ENCODE assay signal across 8 mouse cellular contexts in the genomic region with DNA sequence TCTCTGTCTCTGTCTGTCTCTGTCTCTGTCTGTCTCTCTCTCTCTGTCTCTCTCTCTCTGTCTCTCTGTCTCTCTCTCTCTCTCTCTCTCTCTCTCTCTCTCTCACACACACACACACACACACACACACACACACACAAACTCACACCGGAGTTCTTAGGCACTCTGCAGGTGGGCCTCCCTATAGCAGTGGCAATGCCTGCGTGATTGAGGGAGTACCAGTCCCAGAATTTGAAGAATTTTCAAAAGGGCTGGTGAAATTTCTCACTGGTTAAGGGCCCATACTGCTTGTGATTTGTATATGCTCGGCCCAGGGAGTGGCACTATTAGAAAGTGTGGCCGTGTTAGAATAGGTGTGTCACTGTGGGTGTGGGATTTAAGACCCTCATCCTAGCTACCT. TPM values are rescaled to one million over a fixed set of nuclear protein-coding genes. Genes with fewer than 3 reads are reported as not detected.
DNase-seq lines count a peak whose midpoint lies in the region; ATAC-seq and TF ChIP-seq lines count a peak whose summit lies in the region.
"Not testable (repeated sequence)": the region's sequence is repeated elsewhere in the genome, so short reads cannot be mapped to it uniquely, and the experiment has no call there.

No protein-coding gene starts in this region.

- not testable (repeated sequence) for H3K9me3 ChIP-seq in MEL (replicated peaks; ENCODE audit: insufficient read depth, low read length); embryonic facial prominence, embryonic 11.5 days (replicated peaks; ENCODE audit: control insufficient read depth, low read length); hindbrain, embryonic 14.5 days (ENCODE audit: control insufficient read depth, low read length); liver, postnatal 0 days (ENCODE audit: low read length); midbrain, postnatal 0 days (ENCODE audit: low read length)

- DNase-seq in MEL (ENCODE audit: low read depth, low spot score) = peak; percentile 27
- DNase-seq in embryonic facial prominence, embryonic 11.5 days (ENCODE audit: low spot score); hindbrain, embryonic 14.5 days (ENCODE audit: low spot score); layer of hippocampus, adult 2 months (ENCODE audit: low spot score in 2 of 2); liver, postnatal 0 days; midbrain, postnatal 0 days (ENCODE audit: low spot score): not testable (repeated sequence)

- peak overlapping the region; percentile 61 to 90 for H3K4me3 ChIP-seq in MEL (ENCODE audit: control insufficient read depth in 1 of 2, insufficient read depth in 1 of 2, low read depth in 2 of 2, low read length in 2 of 2)
- H3K4me3 ChIP-seq in embryonic facial prominence, embryonic 11.5 days (ENCODE audit: low read depth, low read length) = peak overlapping the region; percentile 52
- H3K4me3 ChIP-seq in hindbrain, embryonic 14.5 days (replicated peaks; ENCODE audit: low read length) = peak overlapping the region; percentile 56
- peak overlapping the region; percentile 47 for H3K4me3 ChIP-seq in layer of hippocampus, adult 2 months
- peak overlapping the region; percentile 67 for H3K4me3 ChIP-seq in liver, postnatal 0 days (ENCODE audit: low read depth, low read length)
- H3K4me3 ChIP-seq in midbrain, postnatal 0 days (ENCODE audit: low read depth, low read length) = peak overlapping the region; percentile 68
- H3K4me3 ChIP-seq in testis, adult 2 months (ENCODE audit: control insufficient read depth, low read depth, low read length) = peak overlapping the region; percentile 84

- not testable (repeated sequence) for TF ChIP-seq RAD21 in MEL (IDR thresholded peaks at IDR 0.05; ENCODE audit: low read depth, low read length)

- peak overlapping the region; percentile 57 for H3K9ac ChIP-seq in MEL (ENCODE audit: control insufficient read depth, low read depth, low read length, poor library complexity, severe bottlenecking)
- peak overlapping the region; percentile 68; the same call in 1 of the 2 replicates for H3K9ac ChIP-seq in embryonic facial prominence, embryonic 11.5 days (replicated peaks; ENCODE audit: low read length)
- peak overlapping the region; percentile 76 for H3K9ac ChIP-seq in hindbrain, embryonic 14.5 days
- H3K9ac ChIP-seq in liver, postnatal 0 days (replicated peaks) = peak overlapping the region; percentile 78
- peak overlapping the region; percentile 81; the same call in 1 of the 2 replicates for H3K9ac ChIP-seq in midbrain, postnatal 0 days (replicated peaks; ENCODE audit: low read length, poor library complexity, severe bottlenecking)

- not testable (repeated sequence) for H3K4me1 ChIP-seq in MEL (ENCODE audit: control insufficient read depth in 1 of 2, insufficient read depth in 2 of 2, low read length in 2 of 2); embryonic facial prominence, embryonic 11.5 days (ENCODE audit: control insufficient read depth, insufficient read depth, low read length); hindbrain, embryonic 14.5 days (replicated peaks; ENCODE audit: control insufficient read depth, insufficient read depth, low read length); liver, postnatal 0 days (ENCODE audit: insufficient read depth); midbrain, postnatal 0 days (ENCODE audit: insufficient read depth, low read length)
- peaks cover 10% of the 10 kb centered on the region for H3K4me1 ChIP-seq in testis, adult 2 months (ENCODE audit: control insufficient read depth, insufficient read depth, low read length)

- TF ChIP-seq CTCF in MEL (IDR thresholded peaks at IDR 0.05 in 2 of 3, conservative IDR thresholded peaks at IDR 0.05 in 1 of 3; ENCODE audit: control insufficient read depth in 1 of 3, insufficient read depth in 1 of 3, low read depth in 2 of 3, low read length in 3 of 3, poor library complexity in 1 of 3, severe bottlenecking in 1 of 3); layer of hippocampus, adult 2 months (conservative IDR thresholded peaks at IDR 0.05); liver, postnatal 0 days (IDR thresholded peaks at IDR 0.05; ENCODE audit: low read depth); midbrain, postnatal 0 days (IDR thresholded peaks at IDR 0.05); testis, adult 2 months (IDR thresholded peaks at IDR 0.05; ENCODE audit: control insufficient read depth, insufficient read depth, insufficient replicate concordance, low read depth, low read length): not testable (repeated sequence)

- H3K79me2 ChIP-seq in MEL (ENCODE audit: control insufficient read depth, insufficient read depth, low read length, poor library complexity) = not testable (repeated sequence)

- not testable (repeated sequence) for H3K27ac ChIP-seq in MEL (ENCODE audit: control insufficient read depth, low read depth, low read length); embryonic facial prominence, embryonic 11.5 days (replicated peaks; ENCODE audit: low read depth, low read length); hindbrain, embryonic 14.5 days; layer of hippocampus, adult 2 months; midbrain, postnatal 0 days (ENCODE audit: low read depth, low read length); testis, adult 2 months (ENCODE audit: control insufficient read depth, insufficient read depth, low read depth, low read length)
- H3K27ac ChIP-seq in liver, postnatal 0 days (ENCODE audit: low read depth) = peak overlapping the region; percentile 67

- WGBS in embryonic facial prominence, embryonic 11.5 days = 62% methylated on average over 4 of the region's 4 CpGs
- 57% methylated on average over 4 of the region's 4 CpGs for WGBS in hindbrain, embryonic 14.5 days
- WGBS in liver, postnatal 0 days (ENCODE audit: insufficient replicate concordance) = 46% methylated on average over 4 of the region's 4 CpGs
- WGBS in midbrain, postnatal 0 days = 50% methylated on average over 4 of the region's 4 CpGs

- ATAC-seq in embryonic facial prominence, embryonic 11.5 days (replicated peaks; ENCODE audit: insufficient number of reproducible peaks, low FRiP score, low TSS enrichment, low read depth); liver, postnatal 0 days: not testable (repeated sequence)
- ATAC-seq in frontal cortex, adult (ENCODE audit: low TSS enrichment) = peak; percentile 40; the same call in 1 of the 2 replicates
- ATAC-seq in hindbrain, embryonic 14.5 days (ENCODE audit: low FRiP score) = peak; percentile 47; the same call in 1 of the 2 replicates
- ATAC-seq in midbrain, postnatal 0 days (ENCODE audit: low FRiP score) = peak; percentile 53; the same call in 1 of the 2 replicates

- not testable (repeated sequence) for H3K27me3 ChIP-seq in MEL (ENCODE audit: control insufficient read depth in 1 of 2, insufficient read depth in 2 of 2, low read length in 2 of 2); embryonic facial prominence, embryonic 11.5 days (ENCODE audit: control insufficient read depth, insufficient read depth, low read length); hindbrain, embryonic 14.5 days (ENCODE audit: control insufficient read depth, insufficient read depth, low read length); liver, postnatal 0 days (ENCODE audit: insufficient read depth, low read length); midbrain, postnatal 0 days (ENCODE audit: insufficient read depth, low read length); testis, adult 2 months (ENCODE audit: control insufficient read depth, insufficient read depth, low read length)

- H3K4me2 ChIP-seq in embryonic facial prominence, embryonic 11.5 days (ENCODE audit: low read depth, low read length) = peak overlapping the region; percentile 76
- H3K4me2 ChIP-seq in hindbrain, embryonic 14.5 days (replicated peaks) = peak overlapping the region; percentile 71
- peak overlapping the region; percentile 86 for H3K4me2 ChIP-seq in liver, postnatal 0 days (ENCODE audit: low read depth, low read length)
- H3K4me2 ChIP-seq in midbrain, postnatal 0 days (ENCODE audit: low read depth, low read length, poor library complexity, severe bottlenecking) = peak overlapping the region; percentile 72

- TF ChIP-seq EP300 in MEL (IDR thresholded peaks at IDR 0.05; ENCODE audit: low read depth in 1 of 2, low read length in 2 of 2); liver, postnatal 0 days (IDR thresholded peaks at IDR 0.05; ENCODE audit: low read depth): not testable (repeated sequence)

- H3K36me3 ChIP-seq in MEL (ENCODE audit: control insufficient read depth in 1 of 2, insufficient read depth in 2 of 2, low read length in 2 of 2); embryonic facial prominence, embryonic 11.5 days (replicated peaks; ENCODE audit: control insufficient read depth, insufficient read depth, low read depth, low read length); hindbrain, embryonic 14.5 days (replicated peaks; ENCODE audit: control insufficient read depth, insufficient read depth); midbrain, postnatal 0 days (ENCODE audit: insufficient read depth, low read length); testis, adult 2 months (ENCODE audit: control insufficient read depth, insufficient read depth, low read length): not testable (repeated sequence)
- H3K36me3 ChIP-seq in liver, postnatal 0 days (replicated peaks; ENCODE audit: insufficient read depth, low read length) = peaks cover 16% of the 10 kb centered on the region

- TF ChIP-seq POLR2A in MEL (IDR thresholded peaks at IDR 0.05; ENCODE audit: control insufficient read depth in 1 of 2, insufficient read depth in 1 of 2, low read depth in 1 of 2, low read length in 2 of 2, poor library complexity in 1 of 2); testis, adult 2 months (IDR thresholded peaks at IDR 0.05; ENCODE audit: control insufficient read depth, low read depth, low read length): not testable (repeated sequence)

RNA-seq across cellular contexts. Expression of a gene that starts 2.2 kb away (rescaled TPM):
- total RNA-seq in MEL (2012; rRNA removed) = 14.1 and 17.0 TPM in 2 replicates
- 10 to 100 TPM in 1 of 2 experiments, not detected in 1; 22.6 TPM for polyA plus RNA-seq in MEL (2012; ENCODE audit: insufficient read depth in 1 of 2, insufficient read length in 2 of 2, low read depth in 1 of 2, low replicate concordance in 2 of 2, missing spikeins in 1 of 2)
- 40.1 and 47.1 TPM in 2 replicates for polyA plus RNA-seq in embryonic facial prominence, embryonic 11.5 days (2014; fragmentation: Nextera tagmentation; extraction: Ambion mirVana)
- 45.1 and 54.2 TPM in 2 replicates for polyA plus RNA-seq in hindbrain, embryonic 14.5 days (2014; fragmentation: Nextera tagmentation; extraction: Ambion mirVana)
- 10 to 100 TPM; 41.3 to 42.0 TPM for total RNA-seq in layer of hippocampus, adult 2 months (2021)
- polyA plus RNA-seq in liver, postnatal 0 days (2015; fragmentation: Nextera tagmentation; extraction: Ambion mirVana) = 35.8 and 39.8 TPM in 2 replicates
- total RNA-seq in midbrain, postnatal 0 days (2014; rRNA removed) = 15.8 and 24.3 TPM in 2 replicates
- polyA plus RNA-seq in midbrain, postnatal 0 days (2015; fragmentation: Nextera tagmentation; extraction: Ambion mirVana) = 65.7 and 67.5 TPM in 2 replicates
- polyA plus RNA-seq in testis, adult 2 months (2012; rRNA removed) = 8.6 and 11.3 TPM in 2 replicates

RNA-seq across cellular contexts. Expression of a gene that starts 27.3 kb away (rescaled TPM):
- total RNA-seq in MEL (2012; rRNA removed) = not detected in 2 replicates
- not detected for polyA plus RNA-seq in MEL (2012; ENCODE audit: insufficient read depth in 1 of 2, insufficient read length in 2 of 2, low read depth in 1 of 2, low replicate concordance in 2 of 2, missing spikeins in 1 of 2)
- 24.0 and 24.5 TPM in 2 replicates for polyA plus RNA-seq in embryonic facial prominence, embryonic 11.5 days (2014; fragmentation: Nextera tagmentation; extraction: Ambion mirVana)
- 9.0 and 9.7 TPM in 2 replicates for polyA plus RNA-seq in hindbrain, embryonic 14.5 days (2014; fragmentation: Nextera tagmentation; extraction: Ambion mirVana)
- 10 to 100 TPM; 20.7 to 25.4 TPM for total RNA-seq in layer of hippocampus, adult 2 months (2021)
- 4.9 and 5.4 TPM in 2 replicates for polyA plus RNA-seq in liver, postnatal 0 days (2015; fragmentation: Nextera tagmentation; extraction: Ambion mirVana)
- 9.0 and 11.0 TPM in 2 replicates for total RNA-seq in midbrain, postnatal 0 days (2014; rRNA removed)
- 8.4 TPM in 2 replicates for polyA plus RNA-seq in midbrain, postnatal 0 days (2015; fragmentation: Nextera tagmentation; extraction: Ambion mirVana)
- 3.2 and 3.5 TPM in 2 replicates for polyA plus RNA-seq in testis, adult 2 months (2012; rRNA removed)

RNA-seq across cellular contexts. Expression of a gene that starts 51.2 kb away (rescaled TPM):
- 14.7 and 16.4 TPM in 2 replicates for total RNA-seq in MEL (2012; rRNA removed)
- polyA plus RNA-seq in MEL (2012; ENCODE audit: insufficient read depth in 1 of 2, insufficient read length in 2 of 2, low read depth in 1 of 2, low replicate concordance in 2 of 2, missing spikeins in 1 of 2) = 10 to 100 TPM in 1 of 2 experiments, not detected in 1; 21.3 TPM
- polyA plus RNA-seq in embryonic facial prominence, embryonic 11.5 days (2014; fragmentation: Nextera tagmentation; extraction: Ambion mirVana) = 4.7 and 4.8 TPM in 2 replicates
- polyA plus RNA-seq in hindbrain, embryonic 14.5 days (2014; fragmentation: Nextera tagmentation; extraction: Ambion mirVana) = 2.3 and 2.5 TPM in 2 replicates
- 1 to 10 TPM; 9.0 to 9.2 TPM for total RNA-seq in layer of hippocampus, adult 2 months (2021)
- polyA plus RNA-seq in liver, postnatal 0 days (2015; fragmentation: Nextera tagmentation; extraction: Ambion mirVana) = 2.1 and 2.9 TPM in 2 replicates
- 2.0 and 2.7 TPM in 2 replicates for total RNA-seq in midbrain, postnatal 0 days (2014; rRNA removed)
- 1.9 TPM in 2 replicates for polyA plus RNA-seq in midbrain, postnatal 0 days (2015; fragmentation: Nextera tagmentation; extraction: Ambion mirVana)
- polyA plus RNA-seq in testis, adult 2 months (2012; rRNA removed) = 20.5 and 21.4 TPM in 2 replicates

RNA-seq across cellular contexts. Expression of a gene that starts 51.4 kb away (rescaled TPM):
- 13.8 and 14.5 TPM in 2 replicates for total RNA-seq in MEL (2012; rRNA removed)
- 10 to 100 TPM in 1 of 2 experiments, not detected in 1; 15.1 TPM for polyA plus RNA-seq in MEL (2012; ENCODE audit: insufficient read depth in 1 of 2, insufficient read length in 2 of 2, low read depth in 1 of 2, low replicate concordance in 2 of 2, missing spikeins in 1 of 2)
- 28.4 and 30.2 TPM in 2 replicates for polyA plus RNA-seq in embryonic facial prominence, embryonic 11.5 days (2014; fragmentation: Nextera tagmentation; extraction: Ambion mirVana)
- 30.8 and 32.1 TPM in 2 replicates for polyA plus RNA-seq in hindbrain, embryonic 14.5 days (2014; fragmentation: Nextera tagmentation; extraction: Ambion mirVana)
- 10 to 100 TPM; 31.3 to 33.3 TPM for total RNA-seq in layer of hippocampus, adult 2 months (2021)
- 13.6 and 14.5 TPM in 2 replicates for polyA plus RNA-seq in liver, postnatal 0 days (2015; fragmentation: Nextera tagmentation; extraction: Ambion mirVana)
- 27.7 and 39.7 TPM in 2 replicates for total RNA-seq in midbrain, postnatal 0 days (2014; rRNA removed)
- polyA plus RNA-seq in midbrain, postnatal 0 days (2015; fragmentation: Nextera tagmentation; extraction: Ambion mirVana) = 32.6 and 35.5 TPM in 2 replicates
- 69.8 and 81.8 TPM in 2 replicates for polyA plus RNA-seq in testis, adult 2 months (2012; rRNA removed)
